Comparison of ENCODE assay signal across 8 mouse cellular contexts in genomic region chr10:19941063-19941462, GRCm38 (mm10). TPM values are rescaled to one million over a fixed set of nuclear protein-coding genes. Genes with fewer than 3 reads are reported as not detected.
DNase-seq lines count a peak whose midpoint lies in the region; ATAC-seq and TF ChIP-seq lines count a peak whose summit lies in the region.

No protein-coding gene starts in this region.

- TF ChIP-seq EP300 in heart, adult 2 months (IDR thresholded peaks at IDR 0.05; ENCODE audit: insufficient read depth, low read depth, low read length): peak; percentile 93

- peak overlapping the region; percentile 86 for H3K27ac ChIP-seq in heart, adult 2 months
- peak overlapping the region; percentile 32 for H3K27ac ChIP-seq in kidney, postnatal 0 days
- H3K27ac ChIP-seq in midbrain, embryonic 14.5 days (replicated peaks; ENCODE audit: low read depth, low read length): no peak overlapping the region
- H3K27ac ChIP-seq in hindbrain, embryonic 11.5 days (ENCODE audit: low read depth, low read length): no peak overlapping the region

- ATAC-seq in kidney, postnatal 0 days (replicated peaks; ENCODE audit: low FRiP score, low read depth): no peak
- no peak for ATAC-seq in midbrain, embryonic 14.5 days (ENCODE audit: low FRiP score, low TSS enrichment)
- ATAC-seq in hindbrain, embryonic 11.5 days (ENCODE audit: low FRiP score): no peak

- no peak overlapping the region for H3K9ac ChIP-seq in heart, adult 2 months (ENCODE audit: low read depth, low read length)
- no peak overlapping the region for H3K9ac ChIP-seq in kidney, postnatal 0 days (ENCODE audit: low read depth, low read length)
- no peak overlapping the region for H3K9ac ChIP-seq in midbrain, embryonic 14.5 days (replicated peaks; ENCODE audit: low read length)
- no peak overlapping the region for H3K9ac ChIP-seq in hindbrain, embryonic 11.5 days (ENCODE audit: low read depth, low read length)

- no peaks in the 10 kb centered on the region for H3K9me3 ChIP-seq in kidney, postnatal 0 days (replicated peaks; ENCODE audit: low read length)
- no peaks in the 10 kb centered on the region for H3K9me3 ChIP-seq in midbrain, embryonic 14.5 days (ENCODE audit: control insufficient read depth, low read length)
- no peaks in the 10 kb centered on the region for H3K9me3 ChIP-seq in hindbrain, embryonic 11.5 days (ENCODE audit: control insufficient read depth, low read length)

- H3K36me3 ChIP-seq in heart, adult 2 months (ENCODE audit: control insufficient read depth, insufficient read depth, low read length): peaks cover 20% of the 10 kb centered on the region
- H3K36me3 ChIP-seq in kidney, postnatal 0 days (ENCODE audit: insufficient read depth, low read length): no peaks in the 10 kb centered on the region
- no peaks in the 10 kb centered on the region for H3K36me3 ChIP-seq in midbrain, embryonic 14.5 days (ENCODE audit: control insufficient read depth, insufficient read depth, low read length)
- H3K36me3 ChIP-seq in hindbrain, embryonic 11.5 days (ENCODE audit: control insufficient read depth, insufficient read depth, low read length): no peaks in the 10 kb centered on the region

- TF ChIP-seq CTCF in heart, adult 2 months (IDR thresholded peaks at IDR 0.05): peak; percentile 44
- peak; percentile 6; the same call in 1 of the 2 replicates for TF ChIP-seq CTCF in kidney, postnatal 0 days (IDR thresholded peaks at IDR 0.05; ENCODE audit: low read depth)

- peak; percentile 41 for DNase-seq in testis, postnatal 10 days (ENCODE audit: low spot score)
- DNase-seq in testis, postnatal 14 days (ENCODE audit: low spot score): no peak
- peak; percentile 73 to 85 for DNase-seq in heart, adult 2 months
- no peak for DNase-seq in kidney, postnatal 0 days (ENCODE audit: low spot score)
- peak; percentile 26 for DNase-seq in naive thymus-derived CD4-positive, alpha-beta T cell, adult 2 months (ENCODE audit: low read depth)
- no peak for DNase-seq in cerebellum, postnatal 4 days (ENCODE audit: low spot score in 2 of 2)
- DNase-seq in midbrain, embryonic 14.5 days: no peak
- no peak for DNase-seq in hindbrain, embryonic 11.5 days (ENCODE audit: low spot score)

- no peak overlapping the region for H3K4me2 ChIP-seq in kidney, postnatal 0 days (ENCODE audit: low read length)
- H3K4me2 ChIP-seq in midbrain, embryonic 14.5 days (ENCODE audit: low read length): no peak overlapping the region
- no peak overlapping the region for H3K4me2 ChIP-seq in hindbrain, embryonic 11.5 days (replicated peaks; ENCODE audit: low read depth, low read length)

- WGBS in heart, adult 2 months: 11% methylated on average over 6 of the region's 6 CpGs
- 19% methylated on average over 6 of the region's 6 CpGs for WGBS in kidney, postnatal 0 days
- WGBS in midbrain, embryonic 14.5 days: 76% methylated on average over 6 of the region's 6 CpGs
- 65% methylated on average over 6 of the region's 6 CpGs for WGBS in hindbrain, embryonic 11.5 days

- no peaks in the 10 kb centered on the region for H3K27me3 ChIP-seq in heart, adult 2 months (ENCODE audit: control insufficient read depth, insufficient read depth, low read length)
- no peaks in the 10 kb centered on the region for H3K27me3 ChIP-seq in kidney, postnatal 0 days (ENCODE audit: insufficient read depth, low read length)
- peaks cover under 1% of the 10 kb centered on the region; the same call in 1 of the 2 replicates for H3K27me3 ChIP-seq in midbrain, embryonic 14.5 days (ENCODE audit: control insufficient read depth, insufficient read depth, low read length)
- no peaks in the 10 kb centered on the region; the same call in 1 of the 2 replicates for H3K27me3 ChIP-seq in hindbrain, embryonic 11.5 days (ENCODE audit: control insufficient read depth, insufficient read depth, low read length)

- peaks cover 3% of the 10 kb centered on the region; the same call in 1 of the 2 replicates for H3K79me2 ChIP-seq in heart, adult 2 months (replicated peaks; ENCODE audit: control insufficient read depth, insufficient read depth, low read length)

- H3K4me3 ChIP-seq in heart, adult 2 months: no peak overlapping the region
- no peak overlapping the region for H3K4me3 ChIP-seq in kidney, postnatal 0 days (replicated peaks; ENCODE audit: low read depth, low read length)
- no peak overlapping the region for H3K4me3 ChIP-seq in midbrain, embryonic 14.5 days (replicated peaks; ENCODE audit: low read depth, low read length)
- no peak overlapping the region for H3K4me3 ChIP-seq in hindbrain, embryonic 11.5 days (ENCODE audit: low read depth, low read length)

- intact Hi-C loops in heart, adult 2 months (cut with DNase I): no loop called here

- peaks cover 29% of the 10 kb centered on the region for H3K4me1 ChIP-seq in heart, adult 2 months (ENCODE audit: control insufficient read depth, insufficient read depth, low read length)
- H3K4me1 ChIP-seq in kidney, postnatal 0 days (replicated peaks; ENCODE audit: insufficient read depth, low read length): peaks cover 27% of the 10 kb centered on the region
- H3K4me1 ChIP-seq in midbrain, embryonic 14.5 days (ENCODE audit: control insufficient read depth, insufficient read depth, low read length): no peaks in the 10 kb centered on the region
- H3K4me1 ChIP-seq in hindbrain, embryonic 11.5 days (replicated peaks; ENCODE audit: control insufficient read depth, insufficient read depth, low read length): no peaks in the 10 kb centered on the region

- peak; percentile 43; the same call in 1 of the 2 replicates for TF ChIP-seq POLR2A in heart, adult 2 months (IDR thresholded peaks at IDR 0.05; ENCODE audit: insufficient read depth, low read depth, low read length)

RNA-seq across cellular contexts. Expression of gene Map3k5, which starts 6.8 kb away (rescaled TPM):
- total RNA-seq in heart, adult 2 months (2021): 10 to 100 TPM; 42.6 to 45.3 TPM
- polyA plus RNA-seq in heart, adult 2 months (2012; rRNA removed): 7.6 and 11.9 TPM in 2 replicates
- 2.2 and 3.0 TPM in 2 replicates for polyA plus RNA-seq in kidney, postnatal 0 days (2015; fragmentation: Nextera tagmentation; extraction: Ambion mirVana)
- 0.72 and 1.3 TPM in 2 replicates for polyA plus RNA-seq in midbrain, embryonic 14.5 days (2014; fragmentation: Nextera tagmentation; extraction: Ambion mirVana)
- 0.66 and 1.3 TPM in 2 replicates for polyA plus RNA-seq in hindbrain, embryonic 11.5 days (2014; fragmentation: Nextera tagmentation; extraction: Ambion mirVana)

RNA-seq across cellular contexts. Expression of gene Pex7, which starts 33.6 kb away (rescaled TPM):
- 10 to 100 TPM; 32.5 to 32.8 TPM for total RNA-seq in heart, adult 2 months (2021)
- polyA plus RNA-seq in heart, adult 2 months (2012; rRNA removed): 37.6 and 59.0 TPM in 2 replicates
- polyA plus RNA-seq in kidney, postnatal 0 days (2015; fragmentation: Nextera tagmentation; extraction: Ambion mirVana): 61.1 and 64.8 TPM in 2 replicates
- polyA plus RNA-seq in midbrain, embryonic 14.5 days (2014; fragmentation: Nextera tagmentation; extraction: Ambion mirVana): 30.1 and 30.7 TPM in 2 replicates
- 32.5 and 34.1 TPM in 2 replicates for polyA plus RNA-seq in hindbrain, embryonic 11.5 days (2014; fragmentation: Nextera tagmentation; extraction: Ambion mirVana)

Comparison
In these comparisons a context has a peak if more than half of its experiments do, and no peak if none do; other contexts are left out.
1. DNase-seq: peak in testis, postnatal 10 days (single experiment), heart, adult 2 months (2 of 2) and naive thymus-derived CD4-positive, alpha-beta T cell, adult 2 months (single experiment); none in testis, postnatal 14 days (single experiment), kidney, postnatal 0 days (single experiment), cerebellum, postnatal 4 days (0 of 2), midbrain, embryonic 14.5 days (single experiment) and hindbrain, embryonic 11.5 days (single experiment).
2. H3K27ac ChIP-seq: peak in heart, adult 2 months (single experiment) and kidney, postnatal 0 days (single experiment); none in midbrain, embryonic 14.5 days (single experiment) and hindbrain, embryonic 11.5 days (single experiment).